Mouse (Mus musculus) left cerebral cortex, postnatal 14 days (tissue): ENCODE data around the gene Serinc2. TPM values are rescaled to one million over a fixed set of nuclear protein-coding genes. Genes with fewer than 3 reads are reported as not detected.

ENCODE experiments used
- DNase-seq, 2 experiments: peaks; one replicate each; pipeline ENCODE4 v3.0.0; 2021 to 2022; ENCODE audit warnings: low spot score in 2 of 2, mixed read lengths in 1 of 2
- intact Hi-C: fragments of 180-260 bp; cut with DNase I; formaldehyde crosslinking; loops from one replicate; pipeline ENCODE4 v1.15.1; 2025
- long read RNA-seq, 2 experiments: library from polyadenylated mRNA; stranded (forward); transcript quantifications; one replicate each; pipeline ENCODE4 v2.0.0; 2021
- total RNA-seq, 2 experiments: library from RNA; stranded (reverse); gene quantifications; 2 replicates each; pipeline ENCODE4 v1.2.3; 2021

The Serinc2 gene
- total RNA-seq, result 1 to 10 TPM; 3.5 to 3.8 TPM
- long read RNA-seq, experiment 1, partial matches to known transcripts, result 0 of 4 reads
- long read RNA-seq, experiment 1, other reads (novel, unspliced or antisense), result 0 of 4 reads
- long read RNA-seq, experiment 2, partial matches to known transcripts, result 0 of 2 reads
- long read RNA-seq, experiment 2, other reads (novel, unspliced or antisense), result 0 of 2 reads

GRCm38 (mm10) chr4:130279105-130279504, at the start of gene Serinc2:
Serinc2 (minus strand) TSS chr4:130279205.
- no peak for DNase-seq
- intact Hi-C loops, result no loop called here

GRCm38 (mm10) chr4:130327366-130327765, 48.4 kb upstream of the Serinc2 start:
- intact Hi-C loops, result no loop called here
- no peak for DNase-seq

GRCm38 (mm10) chr4:130325446-130325845, 46.4 kb upstream of the Serinc2 start:
- intact Hi-C loops, result no loop called here
- no peak for DNase-seq

- intact Hi-C loops, result no loop called here
- no peak for DNase-seq
These were observed 44.6 kb upstream of the Serinc2 start for GRCm38 (mm10) chr4:130323607-130324006.

GRCm38 (mm10) chr4:130323165-130323564, 44.2 kb upstream of the Serinc2 start:
- intact Hi-C loops, result no loop called here
- no peak for DNase-seq

GRCm38 (mm10) chr4:130322567-130322966, 43.6 kb upstream of the Serinc2 start:
- DNase-seq, result no peak
- intact Hi-C loops, result no loop called here

- no peak for DNase-seq
- intact Hi-C loops, result no loop called here
These were observed 42.6 kb upstream of the Serinc2 start for GRCm38 (mm10) chr4:130321640-130322039.

- intact Hi-C loops, result no loop called here
- DNase-seq, result no peak
These were observed 40.6 kb upstream of the Serinc2 start for GRCm38 (mm10) chr4:130319564-130319963.

GRCm38 (mm10) chr4:130318122-130318521, 39.1 kb upstream of the Serinc2 start:
- no peak for DNase-seq
- intact Hi-C loops, result no loop called here

GRCm38 (mm10) chr4:130316691-130317090, 37.7 kb upstream of the Serinc2 start:
- intact Hi-C loops, result no loop called here
- no peak for DNase-seq

- DNase-seq, result peak in 1 of 2 experiments; percentile 29
- intact Hi-C loops, result no loop called here
These were observed 36.9 kb upstream of the Serinc2 start for GRCm38 (mm10) chr4:130315771-130316527.

GRCm38 (mm10) chr4:130313552-130313951, 34.5 kb upstream of the Serinc2 start:
- no peak for DNase-seq
- intact Hi-C loops, result no loop called here

- intact Hi-C loops, result no loop called here
These were observed 33.5 kb upstream of the Serinc2 start for GRCm38 (mm10) chr4:130312526-130312925.

GRCm38 (mm10) chr4:130309254-130309653, 30.2 kb upstream of the Serinc2 start:
- intact Hi-C loops, result no loop called here

More at GRCm38 (mm10) chr4:130312526-130312925, 33.5 kb upstream of the Serinc2 start:
- no peak for DNase-seq

GRCm38 (mm10) chr4:130308231-130309081, 29.5 kb upstream of the Serinc2 start, which contains the start of the genes Fabp3 and Gm10570:
Fabp3 (plus strand) TSS chr4:130308595.
Gm10570 (minus strand) TSS chr4:130308674.
- peak; percentile 78 to 79 for DNase-seq
- intact Hi-C loops, result no loop called here

More at GRCm38 (mm10) chr4:130309254-130309653, 30.2 kb upstream of the Serinc2 start:
- DNase-seq, result no peak

- intact Hi-C loops, result no loop called here
- peak; percentile 41 to 58 for DNase-seq
These were observed 28.8 kb upstream of the Serinc2 start for GRCm38 (mm10) chr4:130307851-130308230.

- no peak for DNase-seq
- intact Hi-C loops, result no loop called here
These were observed 28.0 kb upstream of the Serinc2 start for GRCm38 (mm10) chr4:130306796-130307630.

GRCm38 (mm10) chr4:130304746-130305145, 25.7 kb upstream of the Serinc2 start:
- intact Hi-C loops, result no loop called here
- no peak for DNase-seq

- intact Hi-C loops, result no loop called here
- no peak for DNase-seq
These were observed 23.4 kb upstream of the Serinc2 start for GRCm38 (mm10) chr4:130302285-130302870.
